Mouse (Mus musculus): Measurements from ENCODE around the gene Rab7.

DNA sequence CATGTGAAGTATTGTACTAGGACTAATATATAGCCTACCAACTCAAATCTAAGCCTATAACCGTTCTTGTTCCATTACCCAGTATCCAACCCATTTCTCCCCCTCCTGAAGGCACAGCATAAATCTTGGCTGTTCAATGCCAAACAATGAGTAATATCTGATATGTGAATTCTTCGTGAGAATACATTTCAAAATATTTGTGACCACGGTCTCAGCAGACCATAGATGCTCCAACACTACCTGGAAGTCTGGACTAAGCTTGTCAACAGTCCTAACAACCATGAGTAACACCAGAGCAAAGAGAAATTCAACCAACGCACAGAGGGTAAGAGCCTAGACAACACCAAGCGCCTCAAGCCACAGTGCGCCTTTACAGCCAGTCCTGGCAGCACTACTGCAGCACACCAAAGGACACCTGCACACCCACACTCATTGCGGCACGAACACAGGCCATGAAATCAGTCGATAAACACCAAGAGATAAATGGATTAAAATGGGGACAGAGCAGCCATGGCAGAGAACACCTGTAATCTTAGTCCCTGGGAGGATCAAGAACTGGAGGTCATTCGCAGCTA lies 21.7 kb downstream of the Rab7 start:
- TF ChIP-seq CTCF (IDR thresholded peaks at IDR 0.05; ENCODE audit: borderline replicate concordance, extremely low read depth, insufficient read depth, insufficient read length) (no peak), POLR2A (IDR thresholded peaks at IDR 0.05; ENCODE audit: borderline replicate concordance, extremely low read depth, insufficient read depth, insufficient read length, poor library complexity, severe bottlenecking) (no peak)

Data from brain, embryonic 14.5 days (tissue).